Mouse (Mus musculus) hindbrain, embryonic 10.5 days (tissue): ENCODE data around the gene Unc45b. TPM values are rescaled to one million over a fixed set of nuclear protein-coding genes. Genes with fewer than 3 reads are reported as not detected.
"Not testable (repeated sequence)": the region's sequence is repeated elsewhere in the genome, so short reads cannot be mapped to it uniquely, and the experiment has no call there.

ENCODE experiments used
- DNase-seq: peaks from one replicate; pipeline ENCODE4 v3.0.0-alpha.2; 2017; ENCODE audit warnings: low spot score
- H3K27ac ChIP-seq: fragments of 300-500 bp; sonication (generic); 2 replicates; pipeline ENCODE4 v1.5.1; 2016; ENCODE audit warnings: mild to moderate bottlenecking, moderate library complexity
- H3K27me3 ChIP-seq: fragments of 300-500 bp; sonication (generic); 2 replicates; pipeline ENCODE4 v1.6.1; 2016; ENCODE audit warnings: mild to moderate bottlenecking; ENCODE audit not compliant: poor library complexity, insufficient read depth, severe bottlenecking
- H3K36me3 ChIP-seq: fragments of 300-500 bp; sonication (generic); 2 replicates; pipeline ENCODE4 v1.6.1; 2016; ENCODE audit warnings: mild to moderate bottlenecking, moderate library complexity
- H3K4me1 ChIP-seq: fragments of 300-500 bp; sonication (generic); replicated peaks from 2 replicates; pipeline ENCODE4 v1.6.1; 2016; ENCODE audit warnings: mild to moderate bottlenecking
- H3K4me3 ChIP-seq: fragments of 300-500 bp; sonication (generic); 2 replicates; pipeline ENCODE4 v1.5.1; 2016; ENCODE audit warnings: mild to moderate bottlenecking, moderate library complexity
- H3K9me3 ChIP-seq: fragments of 300-500 bp; sonication (generic); 2 replicates; pipeline ENCODE4 v1.6.1; 2016; ENCODE audit warnings: mild to moderate bottlenecking, moderate library complexity
- WGBS: fragments of 180-500 bp; shearing (Covaris S2); methylation state at CpG from one replicate; pipeline ENCODE4 v1.1.7; 2016; 5-methylcytosine and 5-hydroxymethylcytosine counted together
- polyA plus RNA-seq: library from polyadenylated mRNA; unstranded; fragments of >200 nt; fragmentation: Nextera tagmentation; extraction: Ambion mirVana; gene quantifications from 2 replicates; pipeline ENCODE4 v1.2.1, GENCODE M21; 2016

The Unc45b gene
- polyA plus RNA-seq, 1 experiment from 2014 or later, result 0.22 TPM

- 19% methylated on average over 4 of the region's 4 CpGs for WGBS
- Histone ChIP-seq H3K4me1 (no peaks in the 10 kb centered on the region), H3K4me3 (no peak overlapping the region), H3K27ac (no peak overlapping the region), H3K36me3 (no peaks in the 10 kb centered on the region), H3K9me3 (no peaks in the 10 kb centered on the region), H3K27me3 (peaks cover 1% of the 10 kb centered on the region)
- DNase-seq, result no peak
These were observed 49.3 kb downstream of the Unc45b start for GRCm38 (mm10) chr11:82959613-82960012.

GRCm38 (mm10) chr11:82961743-82962142, 51.4 kb downstream of the Unc45b start:
- H3K4me1 ChIP-seq, result no peaks in the 10 kb centered on the region
- WGBS, result 75% methylated on average over 2 of the region's 2 CpGs
- no peak overlapping the region for H3K4me3 ChIP-seq
- H3K36me3 ChIP-seq, result no peaks in the 10 kb centered on the region
- DNase-seq, result no peak
- H3K27me3 ChIP-seq, result no peaks in the 10 kb centered on the region
- H3K9me3 ChIP-seq, result no peaks in the 10 kb centered on the region
- H3K27ac ChIP-seq, result no peak overlapping the region

GRCm38 (mm10) chr11:82962215-82962614, 51.9 kb downstream of the Unc45b start:
- H3K27ac ChIP-seq, result no peak overlapping the region

GRCm38 (mm10) chr11:82970712-82971589, 60.6 kb downstream of the Unc45b start:
- 12% methylated on average over 31 of the region's 31 CpGs for WGBS
- Histone ChIP-seq H3K36me3 (no peaks in the 10 kb centered on the region), H3K9me3 (no peaks in the 10 kb centered on the region), H3K27ac (peak overlapping the region; percentile 57; the same call in 1 of the 2 replicates), H3K4me3 (peak overlapping the region; percentile 44), H3K4me1 (peaks cover 16% of the 10 kb centered on the region), H3K27me3 (peaks cover 15% of the 10 kb centered on the region)
- DNase-seq, result peak; percentile 68

More at GRCm38 (mm10) chr11:82962215-82962614, 51.9 kb downstream of the Unc45b start:
- Histone ChIP-seq H3K4me3 (no peak overlapping the region), H3K27me3 (no peaks in the 10 kb centered on the region), H3K36me3 (no peaks in the 10 kb centered on the region), H3K9me3 (no peaks in the 10 kb centered on the region), H3K4me1 (no peaks in the 10 kb centered on the region)
- WGBS, result 90% methylated on average over 8 of the region's 8 CpGs
- DNase-seq, result no peak

- 0 out of 2 replicates have a peak overlapping the region, but pooled peaks have one; percentile 57 for H3K27ac ChIP-seq
- 72% methylated on average over 11 of the region's 11 CpGs for WGBS
- DNase-seq, result no peak
- H3K9me3 ChIP-seq, result no peaks in the 10 kb centered on the region
- H3K27me3 ChIP-seq, result peaks cover 15% of the 10 kb centered on the region
- no peaks in the 10 kb centered on the region for H3K36me3 ChIP-seq
- 0 out of 2 replicates have a peak overlapping the region, but pooled peaks have one; percentile 44 for H3K4me3 ChIP-seq
- H3K4me1 ChIP-seq, result peaks cover 16% of the 10 kb centered on the region
These were observed 61.2 kb downstream of the Unc45b start for GRCm38 (mm10) chr11:82971590-82971974.

- no peak for DNase-seq
- 53% methylated on average over 5 of the region's 5 CpGs for WGBS
- H3K4me3 ChIP-seq, result no peak overlapping the region
- peaks cover 16% of the 10 kb centered on the region for H3K4me1 ChIP-seq
- no peak overlapping the region for H3K27ac ChIP-seq
- H3K36me3 ChIP-seq, result 0 out of 2 replicates have a peak, but pooled peaks cover 4% of the 10 kb centered on the region
- H3K27me3 ChIP-seq, result peaks cover 15% of the 10 kb centered on the region
- no peaks in the 10 kb centered on the region for H3K9me3 ChIP-seq
These were observed 63.6 kb downstream of the Unc45b start for GRCm38 (mm10) chr11:82973916-82974315.

- peaks cover 67% of the 10 kb centered on the region for H3K36me3 ChIP-seq
These were observed 72.1 kb downstream of the Unc45b start for GRCm38 (mm10) chr11:82982409-82982808.

GRCm38 (mm10) chr11:82983193-82983592, 72.8 kb downstream of the Unc45b start:
- DNase-seq, result no peak
- Histone ChIP-seq H3K4me1 (no peaks in the 10 kb centered on the region), H3K36me3 (peaks cover 72% of the 10 kb centered on the region), H3K9me3 (no peaks in the 10 kb centered on the region), H3K4me3 (no peak overlapping the region), H3K27me3 (no peaks in the 10 kb centered on the region), H3K27ac (no peak overlapping the region)
- 83% methylated on average over 17 of the region's 17 CpGs for WGBS

More at GRCm38 (mm10) chr11:82982409-82982808, 72.1 kb downstream of the Unc45b start:
- not testable (repeated sequence) for H3K9me3 ChIP-seq, DNase-seq, H3K27ac ChIP-seq, H3K27me3 ChIP-seq, H3K4me3 ChIP-seq, H3K4me1 ChIP-seq
- 83% methylated on average over 2 of the region's 2 CpGs for WGBS

GRCm38 (mm10) chr11:82987621-82988020, 77.3 kb downstream of the Unc45b start:
- Histone ChIP-seq H3K27ac (no peak overlapping the region), H3K9me3 (no peaks in the 10 kb centered on the region), H3K36me3 (peaks cover 36% of the 10 kb centered on the region), H3K27me3 (peaks cover 24% of the 10 kb centered on the region), H3K4me3 (no peak overlapping the region), H3K4me1 (peaks cover 23% of the 10 kb centered on the region)
- 86% methylated on average over 6 of the region's 6 CpGs for whole genome bisulfite sequencing
- no peak for DNase-seq

GRCm38 (mm10) chr11:82989357-82989756, 79.0 kb downstream of the Unc45b start:
- Histone ChIP-seq H3K27ac (no peak overlapping the region), H3K36me3 (peaks cover 26% of the 10 kb centered on the region), H3K27me3 (peaks cover 25% of the 10 kb centered on the region), H3K4me1 (peaks cover 23% of the 10 kb centered on the region), H3K4me3 (peak overlapping the region; percentile 50; the same call in 1 of the 2 replicates), H3K9me3 (no peaks in the 10 kb centered on the region)
- DNase-seq, result peak; percentile 15
- WGBS, result 33% methylated on average over 12 of the region's 12 CpGs

GRCm38 (mm10) chr11:82990612-82991385, 80.4 kb downstream of the Unc45b start:
- 0 out of 2 replicates have a peak, but pooled peaks cover 13% of the 10 kb centered on the region for H3K36me3 ChIP-seq
- H3K4me3 ChIP-seq, result peak overlapping the region; percentile 50
- H3K27ac ChIP-seq, result peak overlapping the region; percentile 62
- peaks cover 23% of the 10 kb centered on the region for H3K4me1 ChIP-seq
- 17% methylated on average over 19 of the region's 19 CpGs for WGBS
- not testable (repeated sequence) for H3K9me3 ChIP-seq
- peak; percentile 65 for DNase-seq
- H3K27me3 ChIP-seq, result peaks cover 25% of the 10 kb centered on the region

GRCm38 (mm10) chr11:82991469-82992166, 81.3 kb downstream of the Unc45b start, which contains the start of gene Slfn9:
Slfn9 (minus strand) TSS chr11:82991830.
- WGBS, result 8% methylated on average over 14 of the region's 14 CpGs
- Histone ChIP-seq H3K4me3 (peak within 1 kb of the TSS; percentile 50), H3K27ac (peak within 1 kb of the TSS; percentile 62), H3K9me3 (no peaks in the 10 kb centered on the region), H3K27me3 (peaks cover 25% of the 10 kb centered on the region), H3K36me3 (0 out of 2 replicates have a peak, but pooled peaks cover 13% of the 10 kb centered on the region), H3K4me1 (peaks cover 23% of the 10 kb centered on the region)
- DNase-seq, result peak; percentile 48
